Mouse (Mus musculus): ENCODE data around the gene Mavs.

DNA sequence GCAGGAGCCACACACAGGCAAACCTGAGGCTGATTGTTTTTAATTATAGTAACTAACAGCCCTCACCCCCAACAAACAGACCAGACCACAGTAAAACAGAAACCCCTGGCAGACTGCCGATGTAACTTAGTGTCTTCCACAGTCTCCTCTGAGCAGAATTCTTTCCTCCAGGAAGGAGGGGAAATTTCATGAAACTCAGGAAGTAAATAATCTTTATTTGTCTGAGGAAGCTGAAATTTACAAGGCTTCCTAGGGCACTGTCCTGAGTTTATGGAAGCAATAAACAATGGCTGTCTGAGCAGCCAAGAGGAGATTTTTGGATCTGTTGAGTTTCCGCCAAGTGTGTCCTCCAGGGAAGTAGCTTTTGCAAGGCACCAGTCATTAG lies 20.5 kb downstream of the Mavs start:
- no peak for TF ChIP-seq CTCF (IDR thresholded peaks at IDR 0.05)
- peak; percentile 78 for TF ChIP-seq EP300 (IDR thresholded peaks at IDR 0.05)

All from lung, postnatal 0 days (tissue).